In genomic region chr3:58448230-58448629, GRCm38 (mm10) we compare ENCODE assay signal across 10 mouse cellular contexts. TPM values are rescaled to one million over a fixed set of nuclear protein-coding genes. Genes with fewer than 3 reads are reported as not detected.
A peak's percentile ranks its signal among the peaks of the same experiment; 100 is the strongest.
DNase-seq lines count a peak whose midpoint lies in the region; ATAC-seq and TF ChIP-seq lines count a peak whose summit lies in the region.
"Had no signal": no experiment of that assay in that cellular context is flagged by ENCODE, and none has a peak within 500 bp of the region (broad histone marks: within the 10 kb centered on the region; RNA-seq: fewer than 3 reads in every experiment).

No protein-coding gene starts in this region.

- H3K4me3 ChIP-seq in gastrocnemius, adult 2 months = no peak overlapping the region
- H3K4me3 ChIP-seq in liver, embryonic 15.5 days (replicated peaks) = no peak overlapping the region
- H3K4me3 ChIP-seq: heart, embryonic 15.5 days; midbrain, embryonic 12.5 days had no signal

- no peaks in the 10 kb centered on the region for H3K9me3 ChIP-seq in liver, embryonic 15.5 days (replicated peaks)
- H3K9me3 ChIP-seq: heart, embryonic 15.5 days; midbrain, embryonic 12.5 days had no signal

- peaks cover 6% of the 10 kb centered on the region; the same call in 1 of the 2 replicates for H3K36me3 ChIP-seq in liver, embryonic 15.5 days (replicated peaks)
- H3K36me3 ChIP-seq: heart, embryonic 15.5 days; midbrain, embryonic 12.5 days had no signal

- 94% methylated on average over 2 of the region's 2 CpGs for WGBS in liver, embryonic 15.5 days (ENCODE audit: insufficient replicate concordance)

- H3K27me3 ChIP-seq in liver, embryonic 15.5 days = no peaks in the 10 kb centered on the region
- H3K27me3 ChIP-seq: heart, embryonic 15.5 days; midbrain, embryonic 12.5 days had no signal

- no peak overlapping the region for H3K4me2 ChIP-seq in liver, embryonic 15.5 days
- H3K4me2 ChIP-seq: heart, embryonic 15.5 days; midbrain, embryonic 12.5 days had no signal

- peak; percentile 44 for ATAC-seq in liver, embryonic 15.5 days (ENCODE audit: insufficient read depth)

- peaks cover 4% of the 10 kb centered on the region for H3K4me1 ChIP-seq in liver, embryonic 15.5 days (replicated peaks)
- H3K4me1 ChIP-seq: midbrain, embryonic 12.5 days had no signal

- H3K9ac ChIP-seq in liver, embryonic 15.5 days = no peak overlapping the region
- H3K9ac ChIP-seq: heart, embryonic 15.5 days; midbrain, embryonic 12.5 days had no signal

- no peak overlapping the region for H3K27ac ChIP-seq in gastrocnemius, adult 2 months
- H3K27ac ChIP-seq in liver, embryonic 15.5 days (replicated peaks) = no peak overlapping the region
- H3K27ac ChIP-seq: heart, embryonic 15.5 days; midbrain, embryonic 12.5 days had no signal

- no peak for DNase-seq in gastrocnemius, adult 2 months
- no peak for DNase-seq in gastrocnemius, postnatal 4 days (ENCODE audit: low spot score in 2 of 2)
- DNase-seq in urinary bladder, postnatal 14 days (ENCODE audit: low spot score) = peak; percentile 4
- DNase-seq in urinary bladder, adult 2 months (ENCODE audit: low spot score) = no peak
- no peak for DNase-seq in layer of hippocampus, adult 8-10 months (ENCODE audit: low spot score in 2 of 2)
- DNase-seq in adipocyte (ENCODE audit: low spot score) = no peak
- no peak for DNase-seq in urinary bladder, postnatal 4 days (ENCODE audit: low spot score in 2 of 2)

- peak; percentile 36; the same call in 1 of the 2 replicates for TF ChIP-seq CTCF in gastrocnemius, adult 2 months (IDR thresholded peaks at IDR 0.05)

- intact Hi-C loops in gastrocnemius, adult 2 months (cut with DNase I) = no loop called here

RNA-seq across cellular contexts. Expression of gene Tsc22d2, which starts 33.7 kb away (rescaled TPM):
- total RNA-seq in gastrocnemius, adult 2 months (2021) = 10 to 100 TPM; 22.6 to 22.9 TPM
- 10 to 100 TPM; 31.5 to 34.7 TPM for total RNA-seq in gastrocnemius, postnatal 4 days (2021)
- 14.7 and 17.7 TPM in 2 replicates for polyA plus RNA-seq in urinary bladder, adult 2 months (2012; rRNA removed)
- polyA plus RNA-seq in liver, embryonic 15.5 days (2015; fragmentation: Nextera tagmentation; extraction: Ambion mirVana) = 3.8 and 5.0 TPM in 2 replicates
- 10 to 100 TPM; 38.3 to 39.8 (median 39.0) TPM for total RNA-seq in layer of hippocampus, adult 8-10 months (2022)
